Mouse (Mus musculus): Measurements from ENCODE around the gene Lsm2.

DNA sequence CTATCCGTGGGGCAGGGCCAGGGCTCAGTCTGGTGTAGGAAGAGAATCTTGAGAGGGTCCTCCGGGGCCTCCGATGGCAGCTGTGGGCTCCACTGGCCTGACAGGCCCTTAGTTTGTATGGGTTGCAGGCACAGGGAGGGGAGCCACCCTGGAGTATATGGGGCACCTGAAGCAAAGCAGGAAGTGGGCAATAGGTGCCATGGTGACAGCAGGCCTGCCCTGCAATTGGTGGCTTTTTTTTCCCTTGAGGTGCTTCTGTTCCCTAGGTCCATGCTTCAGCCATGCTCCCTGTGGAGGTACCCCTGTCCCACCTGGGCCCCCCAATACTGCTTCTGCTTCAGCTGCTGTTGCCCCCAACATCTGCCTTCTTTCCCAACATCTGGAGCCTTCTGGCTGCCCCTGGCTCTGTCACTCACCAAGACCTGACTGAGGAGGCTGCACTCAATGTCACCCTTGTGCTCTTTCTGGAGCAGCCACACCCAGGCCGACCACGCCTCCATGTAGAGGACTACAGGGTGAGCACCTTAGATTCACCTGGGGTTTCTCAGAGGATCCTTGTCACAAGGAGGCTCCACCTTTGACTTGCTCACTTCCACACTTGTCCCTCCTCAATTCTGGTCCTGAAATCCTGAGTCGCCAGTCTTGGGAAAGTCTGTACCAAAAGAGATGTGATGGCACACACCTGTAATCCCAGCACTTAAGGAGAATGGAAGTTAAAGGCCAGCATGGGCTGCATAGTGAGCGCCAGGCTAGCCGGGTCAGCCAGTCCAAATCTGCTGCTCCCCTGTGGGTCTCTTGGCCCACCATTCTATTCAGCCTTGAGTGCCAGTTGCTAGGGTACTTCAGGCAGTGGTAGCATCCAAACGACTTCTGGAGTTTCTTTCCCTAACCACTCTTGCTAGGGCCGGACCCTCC is 35.4 kb downstream of the Lsm2 start:
- TF ChIP-seq POLR2A (IDR thresholded peaks at IDR 0.05; ENCODE audit: low read depth, low read length): no peak
- no peak for TF ChIP-seq CTCF (IDR thresholded peaks at IDR 0.05; ENCODE audit: borderline replicate concordance, insufficient read depth, low read length)

Measured in embryonic fibroblast, embryonic 13.5 days (primary cell).